In the genomic region with DNA sequence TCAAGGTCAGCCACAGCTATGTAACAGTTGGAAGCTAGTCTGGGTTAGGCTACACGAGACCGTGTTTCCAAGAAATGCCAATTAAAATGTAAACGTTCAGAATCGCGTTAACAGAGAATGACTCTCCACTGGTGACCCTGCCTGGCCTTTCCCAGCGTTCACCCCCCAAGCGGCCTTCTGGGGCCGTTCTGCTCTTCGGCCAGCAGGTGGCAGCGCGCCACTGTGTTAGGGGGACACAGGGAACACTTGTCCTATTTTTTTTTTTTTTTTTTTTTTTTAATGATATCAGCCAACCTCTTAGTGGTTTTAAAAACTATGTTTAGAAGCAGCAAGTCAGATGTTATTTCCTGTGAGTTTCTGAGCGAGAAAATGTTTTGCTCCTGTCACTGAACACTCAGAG, we compare ENCODE assay signal across 8 mouse cellular contexts.
DNase-seq lines count a peak whose midpoint lies in the region; ATAC-seq and TF ChIP-seq lines count a peak whose summit lies in the region.

No protein-coding gene starts in this region.

- TF ChIP-seq POLR2A in MEL (IDR thresholded peaks at IDR 0.05; ENCODE audit: control insufficient read depth in 1 of 2, insufficient read depth in 1 of 2, low read depth in 1 of 2, low read length in 2 of 2, poor library complexity in 1 of 2), result no peak

- peak; percentile 70 to 93 (median 83) for TF ChIP-seq CTCF in MEL (IDR thresholded peaks at IDR 0.05 in 2 of 3, conservative IDR thresholded peaks at IDR 0.05 in 1 of 3; ENCODE audit: control insufficient read depth in 1 of 3, insufficient read depth in 1 of 3, low read depth in 2 of 3, low read length in 3 of 3, poor library complexity in 1 of 3, severe bottlenecking in 1 of 3)

- peak; percentile 86 for TF ChIP-seq RAD21 in MEL (IDR thresholded peaks at IDR 0.05; ENCODE audit: low read depth, low read length)

- H3K4me1 ChIP-seq in MEL (ENCODE audit: control insufficient read depth in 1 of 2, insufficient read depth in 2 of 2, low read length in 2 of 2), result peaks cover 0 to 4% of the 10 kb centered on the region in 2 experiments; a peak in 1 of 4 replicates
- peaks cover 12% of the 10 kb centered on the region for H3K4me1 ChIP-seq in forebrain, embryonic 12.5 days

- no peak overlapping the region for H3K4me2 ChIP-seq in forebrain, embryonic 12.5 days

- no peak for TF ChIP-seq EP300 in MEL (IDR thresholded peaks at IDR 0.05; ENCODE audit: low read depth in 1 of 2, low read length in 2 of 2)

- WGBS in forebrain, embryonic 12.5 days, result 2% methylated on average over 12 of the region's 12 CpGs

- no peaks in the 10 kb centered on the region for H3K36me3 ChIP-seq in MEL (ENCODE audit: control insufficient read depth in 1 of 2, insufficient read depth in 2 of 2, low read length in 2 of 2)
- H3K36me3 ChIP-seq in forebrain, embryonic 12.5 days (replicated peaks), result no peaks in the 10 kb centered on the region

- H3K9ac ChIP-seq in MEL (ENCODE audit: control insufficient read depth, low read depth, low read length, poor library complexity, severe bottlenecking), result 0 out of 2 replicates have a peak overlapping the region, but pooled peaks have one; percentile 1
- no peak overlapping the region for H3K9ac ChIP-seq in forebrain, embryonic 12.5 days

- H3K4me3 ChIP-seq in MEL (ENCODE audit: control insufficient read depth in 1 of 2, insufficient read depth in 1 of 2, low read depth in 2 of 2, low read length in 2 of 2), result peak overlapping the region; percentile 29 to 48
- H3K4me3 ChIP-seq in forebrain, embryonic 12.5 days (replicated peaks), result no peak overlapping the region

- 0 out of 2 replicates have a peak, but pooled peaks have one; percentile 15 for ATAC-seq in forebrain, embryonic 12.5 days (ENCODE audit: low FRiP score)

- H3K79me2 ChIP-seq in MEL (ENCODE audit: control insufficient read depth, insufficient read depth, low read length, poor library complexity), result no peaks in the 10 kb centered on the region

- H3K9me3 ChIP-seq in MEL (replicated peaks; ENCODE audit: insufficient read depth, low read length), result no peaks in the 10 kb centered on the region
- no peaks in the 10 kb centered on the region for H3K9me3 ChIP-seq in forebrain, embryonic 12.5 days

- H3K27ac ChIP-seq in MEL (ENCODE audit: control insufficient read depth, low read depth, low read length), result no peak overlapping the region
- no peak overlapping the region for H3K27ac ChIP-seq in forebrain, embryonic 12.5 days

- no peaks in the 10 kb centered on the region; a peak in 1 of 4 replicates for H3K27me3 ChIP-seq in MEL (ENCODE audit: control insufficient read depth in 1 of 2, insufficient read depth in 2 of 2, low read length in 2 of 2)
- peaks cover 13% of the 10 kb centered on the region for H3K27me3 ChIP-seq in forebrain, embryonic 12.5 days

- DNase-seq in MEL (ENCODE audit: low read depth, low spot score), result peak; percentile 79
- DNase-seq in brain, adult 2 months (ENCODE audit: low read depth, low spot score), result peak; percentile 53
- peak; percentile 87 for DNase-seq in heart, postnatal 4 days
- peak; percentile 52 to 65 for DNase-seq in layer of hippocampus, postnatal 14 days (ENCODE audit: low spot score in 2 of 2)
- DNase-seq in lung, postnatal 36 days, result peak; percentile 61
- DNase-seq in retina, embryonic 14.5 days (ENCODE audit: low spot score), result peak; percentile 75
- peak; percentile 52 for DNase-seq in urinary bladder, postnatal 25 days (ENCODE audit: low spot score)

TF ChIP-seq in MEL, 35 proteins besides CTCF, POLR2A, EP300 and RAD21:
- TF ChIP-seq MAX (IDR thresholded peaks at IDR 0.05; ENCODE audit: low read length) (no peak), USF1 (IDR thresholded peaks at IDR 0.05; ENCODE audit: low read depth, low read length) (no peak), SIN3A (IDR thresholded peaks at IDR 0.05; ENCODE audit: low read length) (no peak), NELFE (IDR thresholded peaks at IDR 0.05; ENCODE audit: low read depth, low read length) (no peak), TAL1 (IDR thresholded peaks at IDR 0.05; ENCODE audit: low read length) (no peak), USF2 (IDR thresholded peaks at IDR 0.05; ENCODE audit: borderline replicate concordance in 1 of 2, insufficient read depth in 1 of 2, low read depth in 1 of 2, low read length in 2 of 2) (no peak), RCOR1 (IDR thresholded peaks at IDR 0.05; ENCODE audit: low read depth, low read length) (no peak), NRF1 (IDR thresholded peaks at IDR 0.05; ENCODE audit: insufficient read depth, low read depth, low read length, poor library complexity, severe bottlenecking) (no peak), ZC3H11A (IDR thresholded peaks at IDR 0.05; ENCODE audit: low read depth, low read length) (peak; percentile 64), ZMIZ1 (IDR thresholded peaks at IDR 0.05; ENCODE audit: low read depth, low read length) (no peak), ETS1 (IDR thresholded peaks at IDR 0.05; ENCODE audit: low read depth, low read length) (peak; percentile 49), ZKSCAN1 (IDR thresholded peaks at IDR 0.05; ENCODE audit: low read depth, low read length) (no peak), GATA1 (IDR thresholded peaks at IDR 0.05; ENCODE audit: low read depth, low read length) (no peak), E2F4 (IDR thresholded peaks at IDR 0.05; ENCODE audit: borderline replicate concordance, low read depth, low read length) (no peak), MAFK (IDR thresholded peaks at IDR 0.05; ENCODE audit: borderline replicate concordance, low read depth, low read length) (no peak), ELF1 (IDR thresholded peaks at IDR 0.05; ENCODE audit: low read depth, low read length) (no peak), POLR2AphosphoS5 (IDR thresholded peaks at IDR 0.05; ENCODE audit: borderline replicate concordance, low read depth, low read length) (no peak), JUND (IDR thresholded peaks at IDR 0.05; ENCODE audit: low read depth, low read length) (no peak), TCF12 (IDR thresholded peaks at IDR 0.05; ENCODE audit: low read depth, low read length) (no peak), MXI1 (IDR thresholded peaks at IDR 0.05; ENCODE audit: low read depth, low read length) (no peak), SMC3 (IDR thresholded peaks at IDR 0.05; ENCODE audit: low read depth, low read length) (peak; percentile 68), GABPA (IDR thresholded peaks at IDR 0.05; ENCODE audit: low read depth, low read length) (no peak), HCFC1 (IDR thresholded peaks at IDR 0.05; ENCODE audit: low read depth, low read length) (no peak), MYC (IDR thresholded peaks at IDR 0.05; ENCODE audit: low read depth, low read length) (no peak), POLR2AphosphoS2 (IDR thresholded peaks at IDR 0.05; ENCODE audit: low read length) (no peak), CHD2 (IDR thresholded peaks at IDR 0.05; ENCODE audit: low read length) (no peak), CHD1 (IDR thresholded peaks at IDR 0.05; ENCODE audit: low read depth, low read length) (no peak), BHLHE40 (IDR thresholded peaks at IDR 0.05; ENCODE audit: borderline replicate concordance, low read depth, low read length) (no peak), MEF2A (IDR thresholded peaks at IDR 0.05; ENCODE audit: extremely low read depth, insufficient replicate concordance, low read depth, low read length, poor library complexity, severe bottlenecking) (peak; percentile 26; the same call in 1 of the 2 replicates), MYB (IDR thresholded peaks at IDR 0.05; ENCODE audit: low read depth, low read length) (no peak), UBTF (IDR thresholded peaks at IDR 0.05; ENCODE audit: borderline replicate concordance, insufficient read depth, low read depth, low read length) (no peak), TBP (IDR thresholded peaks at IDR 0.05; ENCODE audit: low read depth, low read length) (no peak), KAT2A (conservative IDR thresholded peaks at IDR 0.05; ENCODE audit: low read depth, low read length) (no peak), MAZ (IDR thresholded peaks at IDR 0.05; ENCODE audit: low read depth, low read length) (no peak), ZNF384 (IDR thresholded peaks at IDR 0.05; ENCODE audit: low read depth, low read length) (peak; percentile 99)
